Mouse (Mus musculus): Measurements from ENCODE around the gene Tdp1. TPM values are rescaled to one million over a fixed set of nuclear protein-coding genes. Genes with fewer than 3 reads are reported as not detected.
A peak's percentile ranks its signal among the peaks of the same experiment; 100 is the strongest.

Gene Tdp1
- total and polyA plus RNA-seq, 3 experiments = 7.3 to 9.6 (median 7.9) TPM

DNA sequence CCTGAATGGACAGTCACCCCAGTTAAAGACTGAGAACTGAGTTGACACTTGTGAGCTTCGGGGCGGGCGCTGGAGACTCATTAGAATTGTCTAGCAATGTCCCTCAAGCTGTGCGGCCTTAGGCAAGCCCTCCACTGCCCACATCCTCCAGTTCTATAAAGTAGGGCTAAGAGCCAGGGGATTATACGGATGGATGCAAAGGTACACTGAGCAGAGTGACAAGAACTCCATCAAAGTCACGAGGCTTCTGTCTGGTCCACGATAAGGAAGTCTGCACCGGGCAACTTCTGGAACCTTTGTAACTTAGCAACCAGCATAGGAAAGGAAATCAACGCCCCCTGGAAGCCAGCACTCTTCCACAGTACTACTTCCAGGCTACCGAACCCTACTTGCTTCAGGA is 75.6 kb downstream of the Tdp1 start:
- Histone ChIP-seq H3K27me3 (ENCODE audit: control insufficient read depth, insufficient read depth, low read length) (no peaks in the 10 kb centered on the region; the same call in 1 of the 2 replicates), H3K4me1 (ENCODE audit: control insufficient read depth, insufficient read depth, low read length) (no peaks in the 10 kb centered on the region), H3K4me3 (no peak overlapping the region), H3K36me3 (ENCODE audit: control insufficient read depth, insufficient read depth, low read length) (no peaks in the 10 kb centered on the region), H3K27ac (no peak overlapping the region), H3K79me2 (replicated peaks; ENCODE audit: control insufficient read depth, insufficient read depth, low read length) (no peaks in the 10 kb centered on the region), H3K9ac (ENCODE audit: low read depth, low read length) (no peak overlapping the region)
- TF ChIP-seq EP300 (IDR thresholded peaks at IDR 0.05; ENCODE audit: insufficient read depth, low read depth, low read length) (no peak), CTCF (IDR thresholded peaks at IDR 0.05) (no peak), POLR2A (IDR thresholded peaks at IDR 0.05; ENCODE audit: insufficient read depth, low read depth, low read length) (no peak)
- no peak for DNase-seq
- 34% methylated on average over 10 of the region's 10 CpGs for WGBS
- intact Hi-C loops (cut with DNase I) = loop anchor here (5.0 kb wide), 1 partner anchor 58 kb away; no protein-coding TSS in a partner anchor

DNA sequence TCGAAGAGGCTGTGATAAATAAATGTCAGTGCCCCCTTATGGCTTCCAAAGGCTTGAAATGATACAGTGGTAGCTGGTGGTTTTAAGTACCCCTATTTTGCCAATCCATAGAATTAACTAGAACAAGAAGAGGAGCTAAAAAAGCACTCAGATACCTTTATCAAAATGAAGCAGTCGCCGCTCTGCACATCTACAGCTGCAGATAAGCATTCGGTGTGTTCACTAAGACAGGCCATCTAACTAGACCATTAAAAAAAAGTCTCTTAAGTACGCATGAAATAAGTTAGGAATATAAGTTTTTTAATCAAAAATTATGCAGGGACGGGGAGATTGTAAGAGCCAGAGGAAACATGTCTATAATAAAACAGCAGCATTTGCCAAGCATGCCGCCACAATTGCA is 76.4 kb downstream of the Tdp1 start:
- H3K27ac ChIP-seq = no peak overlapping the region
- intact Hi-C loops (cut with DNase I) = loop anchor here (5.0 kb wide), 1 partner anchor 58 kb away; no protein-coding TSS in a partner anchor

DNA sequence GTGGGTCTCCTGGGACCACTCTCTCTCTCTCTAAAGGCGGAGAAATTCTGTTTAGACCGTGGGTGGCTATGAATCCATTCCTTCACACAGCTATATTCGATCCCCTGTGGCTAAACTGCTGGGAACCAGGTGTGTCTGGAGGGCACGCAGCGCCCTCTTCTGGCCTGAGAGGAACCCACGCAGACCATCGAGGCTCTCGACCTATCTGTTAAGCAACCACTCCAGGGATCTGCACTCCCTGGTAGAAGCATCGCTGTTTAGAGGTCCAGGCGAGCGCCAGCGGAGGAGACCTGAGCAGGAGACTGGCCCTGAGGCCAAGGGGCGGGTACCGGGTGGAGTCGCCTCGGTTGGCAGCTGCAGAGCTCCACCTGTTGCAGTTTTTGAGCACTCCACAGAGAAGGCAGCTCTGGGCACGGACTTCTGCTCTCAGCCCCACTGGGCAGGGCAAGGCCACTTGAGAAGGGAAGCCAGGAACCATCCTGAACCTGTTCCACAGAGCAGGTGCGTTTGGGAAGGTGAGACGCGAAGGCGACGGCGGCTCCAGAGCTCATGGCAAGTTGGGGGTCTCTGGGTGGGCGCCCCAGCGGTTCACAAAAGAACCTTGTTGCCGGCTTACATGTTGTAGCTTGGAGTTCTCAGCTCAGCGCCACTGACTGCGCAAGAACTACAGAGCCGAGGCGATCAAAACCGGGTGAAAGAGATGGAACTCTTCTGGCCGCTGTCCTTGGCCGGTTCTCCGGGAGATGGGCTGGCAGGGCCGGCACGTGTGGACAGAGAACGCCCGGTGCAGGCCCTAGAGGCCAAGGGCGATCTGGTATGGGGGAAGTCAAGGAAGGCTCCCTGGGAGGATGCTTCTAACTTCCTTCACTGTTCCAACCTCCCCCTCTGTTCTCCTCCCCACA is 80.2 kb downstream of the Tdp1 start, which contains the start of gene Kcnk13:
Kcnk13 (plus strand) TSS at position 199 of the 902 bp plus-strand sequence.
- 1% methylated on average over 39 of the region's 39 CpGs for WGBS
- Histone ChIP-seq H3K27ac (no peak within 1 kb of the TSS), H3K79me2 (replicated peaks; ENCODE audit: control insufficient read depth, insufficient read depth, low read length) (no peaks in the 10 kb centered on the region), H3K27me3 (ENCODE audit: control insufficient read depth, insufficient read depth, low read length) (peaks cover 12% of the 10 kb centered on the region), H3K4me3 (peak within 1 kb of the TSS; percentile 58), H3K36me3 (ENCODE audit: control insufficient read depth, insufficient read depth, low read length) (no peaks in the 10 kb centered on the region), H3K9ac (ENCODE audit: low read depth, low read length) (peak within 1 kb of the TSS; percentile 12), H3K4me1 (ENCODE audit: control insufficient read depth, insufficient read depth, low read length) (no peaks in the 10 kb centered on the region)
- intact Hi-C loops (cut with DNase I) = loop anchor here (2.0 to 5.0 kb wide), 3 partner anchors 62 to 880 kb away; no protein-coding TSS in a partner anchor
- TF ChIP-seq POLR2A (IDR thresholded peaks at IDR 0.05; ENCODE audit: insufficient read depth, low read depth, low read length) (no peak), CTCF (IDR thresholded peaks at IDR 0.05) (peak; percentile 84), EP300 (IDR thresholded peaks at IDR 0.05; ENCODE audit: insufficient read depth, low read depth, low read length) (0 out of 2 replicates have a peak, but pooled peaks have one; percentile 68)
- DNase-seq = peak; percentile 72 to 75

More for the DNA sequence above, 76.4 kb downstream of the Tdp1 start:
- 77% methylated on average over 7 of the region's 7 CpGs for WGBS
- Histone ChIP-seq H3K36me3 (ENCODE audit: control insufficient read depth, insufficient read depth, low read length) (no peaks in the 10 kb centered on the region), H3K4me3 (no peak overlapping the region), H3K4me1 (ENCODE audit: control insufficient read depth, insufficient read depth, low read length) (no peaks in the 10 kb centered on the region), H3K27me3 (ENCODE audit: control insufficient read depth, insufficient read depth, low read length) (peaks cover 4% of the 10 kb centered on the region), H3K9ac (ENCODE audit: low read depth, low read length) (no peak overlapping the region), H3K79me2 (replicated peaks; ENCODE audit: control insufficient read depth, insufficient read depth, low read length) (no peaks in the 10 kb centered on the region)
- TF ChIP-seq EP300 (IDR thresholded peaks at IDR 0.05; ENCODE audit: insufficient read depth, low read depth, low read length) (no peak), POLR2A (IDR thresholded peaks at IDR 0.05; ENCODE audit: insufficient read depth, low read depth, low read length) (no peak), CTCF (IDR thresholded peaks at IDR 0.05) (no peak)
- DNase-seq = no peak

DNA sequence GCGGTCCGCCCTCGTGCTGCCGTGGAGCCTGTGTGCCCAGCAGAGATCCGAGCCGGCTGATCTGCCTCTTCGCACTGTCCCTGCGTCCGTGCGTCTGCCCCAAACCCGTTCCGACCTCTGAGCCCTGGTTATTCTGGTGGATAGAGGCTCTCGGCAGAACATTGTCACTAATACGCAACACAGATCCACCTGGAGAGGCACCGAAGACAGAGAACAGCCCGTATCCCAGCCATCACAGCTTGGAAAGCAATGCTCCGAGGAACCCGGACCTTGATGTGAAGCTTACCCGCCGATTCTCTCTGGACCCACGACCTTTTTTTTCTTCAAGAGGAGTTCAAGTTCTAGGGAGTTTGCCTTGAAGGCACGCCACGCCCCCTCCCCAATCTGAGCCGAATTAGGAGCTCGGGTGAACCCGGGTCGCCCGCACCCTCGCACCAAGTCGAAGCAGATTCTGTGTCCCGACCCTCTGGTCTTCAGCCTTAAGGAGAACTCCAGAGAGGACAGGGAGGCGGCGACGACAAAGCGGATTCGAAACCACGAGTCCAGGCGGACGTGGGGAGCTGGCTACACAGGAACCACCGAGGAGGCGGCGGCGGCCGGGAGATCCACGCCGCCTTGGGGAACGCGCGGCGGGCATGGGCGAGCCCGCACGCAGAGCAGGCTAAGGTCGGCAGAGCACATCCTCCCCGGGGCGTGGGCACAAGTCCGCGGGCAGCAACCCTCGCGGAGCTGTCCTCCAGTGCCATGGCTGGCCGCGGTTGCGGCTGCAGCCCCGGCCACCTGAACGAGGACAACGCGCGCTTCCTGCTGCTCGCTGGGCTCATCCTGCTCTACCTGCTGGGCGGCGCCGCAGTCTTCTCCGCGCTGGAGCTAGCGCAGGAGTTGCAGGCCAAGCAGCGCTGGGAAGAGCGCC is 81.1 kb downstream of the Tdp1 start:
- TF ChIP-seq CTCF (IDR thresholded peaks at IDR 0.05) (no peak), EP300 (IDR thresholded peaks at IDR 0.05; ENCODE audit: insufficient read depth, low read depth, low read length) (no peak), POLR2A (IDR thresholded peaks at IDR 0.05; ENCODE audit: insufficient read depth, low read depth, low read length) (no peak)

GRCm38 (mm10) chr12:99966116-99966770 is 81.9 kb downstream of the Tdp1 start:
- H3K79me2 ChIP-seq (replicated peaks; ENCODE audit: control insufficient read depth, insufficient read depth, low read length) = no peaks in the 10 kb centered on the region
- no peak overlapping the region for H3K27ac ChIP-seq
- H3K4me3 ChIP-seq = peak overlapping the region; percentile 58
- peak overlapping the region; percentile 56 for H3K9ac ChIP-seq (ENCODE audit: low read depth, low read length)
- H3K36me3 ChIP-seq (ENCODE audit: control insufficient read depth, insufficient read depth, low read length) = no peaks in the 10 kb centered on the region
- H3K27me3 ChIP-seq (ENCODE audit: control insufficient read depth, insufficient read depth, low read length) = peaks cover 12% of the 10 kb centered on the region
- no peak for DNase-seq
- WGBS = 11% methylated on average over 25 of the region's 25 CpGs
- no peaks in the 10 kb centered on the region for H3K4me1 ChIP-seq (ENCODE audit: control insufficient read depth, insufficient read depth, low read length)
- TF ChIP-seq EP300 (IDR thresholded peaks at IDR 0.05; ENCODE audit: insufficient read depth, low read depth, low read length) (no peak), CTCF (IDR thresholded peaks at IDR 0.05) (no peak), POLR2A (IDR thresholded peaks at IDR 0.05; ENCODE audit: insufficient read depth, low read depth, low read length) (no peak)
- intact Hi-C loops (cut with DNase I) = no loop called here

More for the DNA sequence above, 81.1 kb downstream of the Tdp1 start:
- Histone ChIP-seq H3K27ac (no peak overlapping the region), H3K27me3 (ENCODE audit: control insufficient read depth, insufficient read depth, low read length) (peaks cover 12% of the 10 kb centered on the region), H3K36me3 (ENCODE audit: control insufficient read depth, insufficient read depth, low read length) (no peaks in the 10 kb centered on the region), H3K9ac (ENCODE audit: low read depth, low read length) (peak overlapping the region; percentile 56), H3K4me3 (peak overlapping the region; percentile 58), H3K4me1 (ENCODE audit: control insufficient read depth, insufficient read depth, low read length) (no peaks in the 10 kb centered on the region), H3K79me2 (replicated peaks; ENCODE audit: control insufficient read depth, insufficient read depth, low read length) (no peaks in the 10 kb centered on the region)
- DNase-seq = peak; percentile 60 to 61
- intact Hi-C loops (cut with DNase I) = loop anchor here (2.0 kb wide), 2 partner anchors 141 to 881 kb away; no protein-coding TSS in a partner anchor
- under 1% methylated on average over 77 of the region's 77 CpGs for WGBS
